Mouse (Mus musculus) ES-Bruce4 (cell line): ENCODE measurements around the gene Sox4. TPM values are rescaled to one million over a fixed set of nuclear protein-coding genes. Genes with fewer than 3 reads are reported as not detected.

Experiments
- H3K27ac ChIP-seq: 2 replicates; pipeline ENCODE4 v1.5.1; 2012; ENCODE audit warnings: low read length, inconsistent platforms; ENCODE audit not compliant: insufficient read depth
- H3K27me3 ChIP-seq: 2 replicates; pipeline ENCODE4 v1.6.1; 2012; ENCODE audit warnings: mild to moderate bottlenecking, low read length, inconsistent platforms; ENCODE audit not compliant: control insufficient read depth, poor library complexity, insufficient read depth, severe bottlenecking
- H3K36me3 ChIP-seq: 2 replicates; pipeline ENCODE4 v1.6.1; 2012; ENCODE audit warnings: inconsistent platforms, mild to moderate bottlenecking, low read length, moderate library complexity; ENCODE audit not compliant: control insufficient read depth, poor library complexity, insufficient read depth, severe bottlenecking
- H3K4me1 ChIP-seq: one replicate; pipeline ENCODE4 v1.8.1; 2011; ENCODE audit warnings: low read length; ENCODE audit not compliant: control insufficient read depth, insufficient read depth
- H3K4me3 ChIP-seq: 2 replicates; pipeline ENCODE4 v1.5.1; 2011; ENCODE audit warnings: low read depth, mild to moderate bottlenecking, low read length
- H3K9ac ChIP-seq: 2 replicates; pipeline ENCODE4 v1.6.1; 2012; ENCODE audit warnings: low read depth, mild to moderate bottlenecking, inconsistent platforms; ENCODE audit not compliant: poor library complexity, severe bottlenecking
- H3K9me3 ChIP-seq: replicated peaks from 2 replicates; pipeline ENCODE4 v1.6.1; 2012; ENCODE audit warnings: mild to moderate bottlenecking, low read length, inconsistent platforms; ENCODE audit not compliant: control insufficient read depth, poor library complexity, insufficient read depth, severe bottlenecking
- CTCF ChIP-seq: IDR thresholded peaks from one replicate; pipeline ENCODE4 v1.8.1; 2011; ENCODE audit warnings: low read depth, low read length
- EP300 ChIP-seq: IDR thresholded peaks from 2 replicates; pipeline ENCODE4 v1.6.1; 2011; ENCODE audit warnings: low read depth, low read length; ENCODE audit not compliant: insufficient read depth
- POLR2A ChIP-seq: IDR thresholded peaks from one replicate; pipeline ENCODE4 v1.8.1; 2011; ENCODE audit warnings: low read length; ENCODE audit not compliant: insufficient read depth
- polyA plus RNA-seq: library from polyadenylated mRNA; stranded (reverse); fragments of >200 nt; gene quantifications from 2 replicates; pipeline ENCODE4 v1.2.4, GENCODE M21; 2011; ENCODE audit warnings: low read depth; ENCODE audit not compliant: missing spikeins, insufficient read depth, insufficient read length

Gene Sox4
- polyA plus RNA-seq, 1 experiment = 31.3 TPM

DNA sequence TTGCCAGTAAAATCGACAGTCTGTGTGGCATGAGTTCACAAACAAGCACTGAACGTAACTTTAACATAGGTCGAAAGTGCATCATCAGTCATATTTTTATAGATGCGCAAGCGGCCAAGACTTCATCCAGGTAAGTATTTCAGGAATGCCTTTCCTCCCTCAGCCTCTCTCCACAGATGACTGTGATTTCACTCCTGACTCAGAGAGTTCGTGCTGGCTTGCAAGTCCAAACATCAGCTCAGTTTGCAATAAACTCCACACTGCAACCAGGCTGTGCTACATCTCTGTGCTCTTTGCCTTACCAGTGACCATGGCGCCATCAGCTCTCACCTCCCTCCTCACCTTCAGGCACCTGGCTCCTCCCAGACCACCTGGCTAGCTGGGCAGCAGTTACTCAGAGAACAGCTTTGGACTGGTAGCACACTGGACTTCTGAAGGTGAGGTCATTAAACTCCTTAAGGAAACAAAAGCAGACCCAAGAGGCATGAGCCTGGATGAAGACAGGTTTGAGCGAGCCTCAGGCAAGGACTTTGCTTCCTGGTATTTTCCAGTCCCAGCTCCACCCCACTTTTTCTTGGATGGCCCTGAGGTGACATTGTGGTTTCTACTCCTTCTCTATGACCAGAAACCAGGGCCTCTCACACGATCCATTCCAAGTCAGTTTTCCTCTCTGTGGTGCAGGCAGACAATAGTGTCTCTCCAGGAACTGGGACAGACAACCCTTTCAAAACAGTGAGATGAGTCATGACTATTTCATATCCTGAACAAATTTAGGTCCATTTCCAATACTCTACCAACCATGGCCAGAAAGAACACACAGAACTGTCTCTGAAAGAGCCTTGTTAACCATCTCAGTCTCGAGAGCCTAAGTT, 35.9 kb downstream of the Sox4 start:
- H3K9me3 ChIP-seq = no peaks in the 10 kb centered on the region
- no peak overlapping the region for H3K27ac ChIP-seq
- no peak for TF ChIP-seq EP300
- no peak for TF ChIP-seq POLR2A
- no peak for TF ChIP-seq CTCF
- H3K4me3 ChIP-seq = no peak overlapping the region
- no peaks in the 10 kb centered on the region for H3K27me3 ChIP-seq
- H3K4me1 ChIP-seq = no peaks in the 10 kb centered on the region
- H3K36me3 ChIP-seq = no peaks in the 10 kb centered on the region
- no peak overlapping the region for H3K9ac ChIP-seq

GRCm38 (mm10) chr13:28913656-28914055, 39.9 kb downstream of the Sox4 start:
- H3K4me1 ChIP-seq = peaks cover 2% of the 10 kb centered on the region
- H3K4me3 ChIP-seq = no peak overlapping the region
- H3K9ac ChIP-seq = no peak overlapping the region
- H3K36me3 ChIP-seq = no peaks in the 10 kb centered on the region
- no peaks in the 10 kb centered on the region for H3K27me3 ChIP-seq
- no peak overlapping the region for H3K27ac ChIP-seq
- TF ChIP-seq POLR2A (no peak), CTCF (no peak), EP300 (no peak)
- no peaks in the 10 kb centered on the region for H3K9me3 ChIP-seq

- H3K9ac ChIP-seq = no peak overlapping the region
- H3K4me3 ChIP-seq = no peak overlapping the region
- no peaks in the 10 kb centered on the region for H3K36me3 ChIP-seq
- H3K27ac ChIP-seq = no peak overlapping the region
- H3K27me3 ChIP-seq = no peaks in the 10 kb centered on the region
- H3K4me1 ChIP-seq = peaks cover 2% of the 10 kb centered on the region
- H3K9me3 ChIP-seq = no peaks in the 10 kb centered on the region
- TF ChIP-seq EP300 (no peak), POLR2A (no peak), CTCF (no peak)
These were observed 46.5 kb downstream of the Sox4 start for GRCm38 (mm10) chr13:28906981-28907380.
